Mouse (Mus musculus) G1E-ER4 (cell line): ENCODE measurements around the gene Nploc4. TPM values are rescaled to one million over a fixed set of nuclear protein-coding genes. Genes with fewer than 3 reads are reported as not detected.

ENCODE experiments used
- GATA1 ChIP-seq: IDR thresholded peaks from one replicate; pipeline ENCODE4 v1.8.0; 2012; ENCODE audit warnings: low read length, inconsistent platforms
- polyA plus RNA-seq: library from polyadenylated mRNA; stranded (reverse); fragments of >175 nt; gene quantifications from 2 replicates; pipeline ENCODE4 v1.2.3, GENCODE M21; 2012

Nploc4 gene
- polyA plus RNA-seq, 1 experiment, result 55.2 TPM

DNA sequence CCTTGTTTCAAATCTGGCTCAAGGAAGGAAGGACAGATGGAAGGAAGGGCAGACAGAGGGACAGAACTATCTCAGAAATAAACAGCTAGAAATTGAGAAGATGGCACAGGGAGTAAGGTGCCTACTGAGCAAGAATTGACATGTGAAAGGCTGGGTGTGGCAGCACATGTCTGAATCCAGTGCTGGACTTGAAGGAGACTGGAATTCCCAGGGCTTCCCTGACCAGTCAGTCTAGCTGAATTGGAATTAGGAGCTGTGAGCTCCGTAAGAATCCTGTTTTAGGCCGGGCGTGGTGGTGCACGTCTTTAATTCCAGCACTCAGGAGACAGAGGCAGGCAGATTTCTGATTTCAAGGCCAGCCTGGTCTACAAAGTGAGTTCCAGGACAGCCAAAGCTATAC, 95.8 kb downstream of the Nploc4 start:
- no peak for TF ChIP-seq GATA1

DNA sequence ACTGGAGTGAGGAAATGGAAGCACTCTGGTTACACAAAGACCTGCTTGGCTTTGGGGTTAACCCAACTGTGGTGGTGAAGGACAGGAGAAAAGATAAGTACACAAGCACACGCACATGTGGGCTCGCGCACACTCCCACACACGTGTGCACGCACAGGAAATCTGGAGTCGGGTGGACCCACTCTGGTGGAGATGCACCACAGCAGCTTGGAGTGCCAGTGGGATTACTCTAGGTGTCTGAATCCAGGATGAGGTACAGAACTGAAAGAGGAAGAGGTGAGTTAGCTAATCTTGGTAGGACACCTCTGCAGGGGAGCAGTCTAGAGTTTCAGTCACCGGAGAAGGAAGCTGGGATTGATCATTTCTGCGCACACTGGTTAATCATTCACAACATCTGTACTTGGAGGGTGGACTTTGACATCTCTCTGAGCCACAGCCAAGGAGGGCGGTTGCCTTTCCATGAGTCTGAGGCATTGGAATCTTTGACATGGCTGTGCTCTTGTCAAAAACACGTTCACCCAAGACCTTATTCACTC, 97.5 kb downstream of the Nploc4 start:
- TF ChIP-seq GATA1, result no peak

DNA sequence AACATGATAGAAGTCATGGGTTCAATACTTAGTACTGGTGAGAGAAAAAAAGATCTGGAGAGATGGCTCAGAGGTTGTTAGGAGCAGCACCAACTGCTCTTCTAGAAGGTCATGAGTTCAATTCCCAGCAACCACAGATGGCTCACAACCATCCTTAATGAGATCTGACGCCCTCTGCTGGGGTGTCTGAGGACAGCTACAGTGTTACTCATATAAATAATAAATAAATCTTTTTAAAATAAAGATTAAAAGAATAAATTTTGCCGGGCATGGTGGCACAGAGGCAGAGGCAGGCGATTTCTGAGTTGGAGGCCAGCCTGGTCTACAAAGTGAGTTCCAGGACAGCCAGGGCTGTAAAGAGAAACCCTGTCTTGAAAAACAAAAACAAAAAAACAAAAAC, 98.7 kb downstream of the Nploc4 start:
- TF ChIP-seq GATA1, result no peak

DNA sequence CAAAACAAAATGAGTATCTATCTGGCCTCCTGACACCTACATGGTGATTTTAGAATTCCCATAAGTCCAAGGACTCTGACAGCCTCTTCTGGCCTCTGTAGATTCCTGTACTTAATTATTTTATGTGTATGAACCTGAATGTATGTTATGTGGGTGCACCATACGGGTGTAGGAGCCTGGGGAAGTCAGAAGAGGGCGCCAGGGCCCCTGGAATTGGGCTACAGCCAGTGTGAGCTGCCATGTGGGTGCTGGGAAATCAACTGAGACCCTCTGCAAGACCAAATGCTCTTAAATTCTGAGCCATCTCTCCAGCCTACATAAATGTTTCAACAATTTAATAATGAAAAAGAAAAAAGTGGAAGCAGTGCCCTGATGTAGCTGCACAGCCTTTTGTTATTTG, 100.1 kb downstream of the Nploc4 start:
- TF ChIP-seq GATA1, result no peak

DNA sequence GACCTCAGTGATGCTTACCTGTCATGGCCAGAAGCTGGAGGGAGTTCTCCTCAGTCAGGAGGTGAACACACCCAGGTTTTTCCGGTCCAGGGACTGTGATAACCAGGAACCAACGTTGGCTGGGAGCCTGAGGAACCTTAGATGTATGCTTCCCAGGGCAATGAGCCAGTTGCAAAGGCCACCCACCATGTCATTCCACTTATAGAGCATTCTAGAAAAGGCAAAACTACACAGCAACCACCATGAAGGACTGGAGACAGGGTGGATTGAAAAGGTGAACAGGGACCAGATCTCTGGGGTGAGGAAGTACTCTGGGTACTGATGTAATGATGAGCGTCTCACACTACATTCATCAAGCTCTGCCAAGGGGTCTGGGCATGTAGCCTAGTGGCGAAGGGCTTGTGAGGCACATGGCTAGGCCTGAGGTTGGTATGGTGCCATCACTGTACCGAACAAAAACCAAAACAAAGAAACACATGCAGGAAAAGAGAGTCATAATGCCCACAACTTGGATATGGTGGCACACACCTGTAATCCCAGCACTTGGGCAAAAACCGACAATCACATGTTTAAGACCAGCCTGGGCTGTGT, 102.0 kb downstream of the Nploc4 start:
- no peak for TF ChIP-seq GATA1

Other genes with a start within 250 kb of the Nploc4 start
- 0.12 TPM in 2 replicates for gene Bahcc1, start 204.8 kb downstream of the Nploc4 start, polyA plus RNA-seq
- 103 and 191 TPM in 2 replicates for gene Actg1, start 89.2 kb downstream of the Nploc4 start, polyA plus RNA-seq
- gene Fscn2, start 76.2 kb downstream of the Nploc4 start, polyA plus RNA-seq, result not detected in 2 replicates
- gene Faap100, start 58.9 kb downstream of the Nploc4 start, polyA plus RNA-seq, result 28.1 and 30.6 TPM in 2 replicates
- gene Tspan10, start 4.9 kb upstream of the Nploc4 start, polyA plus RNA-seq, result not detected in 2 replicates
- gene Pde6g, start 15.8 kb upstream of the Nploc4 start, polyA plus RNA-seq, result 0.17 and 0.31 TPM in 2 replicates
- 20.5 and 22.7 TPM in 2 replicates for gene Oxld1, start 20.4 kb upstream of the Nploc4 start, polyA plus RNA-seq
- 50.2 and 76.0 TPM in 2 replicates for gene Ccdc137, start 20.4 kb upstream of the Nploc4 start, polyA plus RNA-seq
- gene Arl16, start 29.9 kb upstream of the Nploc4 start, polyA plus RNA-seq, result 26.9 and 44.9 TPM in 2 replicates
- 600 and 743 TPM in 2 replicates for gene Mrpl12, start 46.9 kb upstream of the Nploc4 start, polyA plus RNA-seq
- 74.6 and 83.7 TPM in 2 replicates for gene Slc25a10, start 54.1 kb upstream of the Nploc4 start, polyA plus RNA-seq
- gene Gcgr, start 93.0 kb upstream of the Nploc4 start, polyA plus RNA-seq, result not detected in 2 replicates
- gene Mcrip1, start 112.0 kb upstream of the Nploc4 start, polyA plus RNA-seq, result 170 and 215 TPM in 2 replicates
- gene Ppp1r27, start 113.4 kb upstream of the Nploc4 start, polyA plus RNA-seq, result not detected in 2 replicates
- 559 and 642 TPM in 2 replicates for gene P4hb, start 135.5 kb upstream of the Nploc4 start, polyA plus RNA-seq
- 1,177 and 1,217 TPM in 2 replicates for gene Arhgdia, start 143.9 kb upstream of the Nploc4 start, polyA plus RNA-seq
- 539 and 588 TPM in 2 replicates for gene Alyref, start 160.7 kb upstream of the Nploc4 start, polyA plus RNA-seq
- gene Anapc11, start 160.7 kb upstream of the Nploc4 start, polyA plus RNA-seq, result 200 and 289 TPM in 2 replicates
- gene Npb, start 170.8 kb upstream of the Nploc4 start, polyA plus RNA-seq, result 1.7 and 2.3 TPM in 2 replicates
- gene Pcyt2, start 180.2 kb upstream of the Nploc4 start, polyA plus RNA-seq, result 149 and 196 TPM in 2 replicates
- 108 and 170 TPM in 2 replicates for gene Sirt7, start 187.5 kb upstream of the Nploc4 start, polyA plus RNA-seq
- gene Mafg, start 195.9 kb upstream of the Nploc4 start, polyA plus RNA-seq, result 44.0 and 52.0 TPM in 2 replicates
- gene Pycr1, start 206.1 kb upstream of the Nploc4 start, polyA plus RNA-seq, result 1.8 and 3.2 TPM in 2 replicates
- not detected in 2 replicates for gene Myadml2, start 210.4 kb upstream of the Nploc4 start, polyA plus RNA-seq
- gene Notum, start 223.5 kb upstream of the Nploc4 start, polyA plus RNA-seq, result not detected in 2 replicates
- 215 and 275 TPM in 2 replicates for gene Aspscr1, start 235.3 kb upstream of the Nploc4 start, polyA plus RNA-seq